Mouse (Mus musculus): Measurements from ENCODE around the gene Myo18b.

GRCm38 (mm10) chr5:112888651-112889050, 7.5 kb downstream of the Myo18b start:
- TF ChIP-seq CTCF (IDR thresholded peaks at IDR 0.05; ENCODE audit: control insufficient read depth, insufficient read depth, low read length), result no peak
- TF ChIP-seq POLR2A (IDR thresholded peaks at IDR 0.05; ENCODE audit: borderline replicate concordance, control insufficient read depth, low read depth, low read length), result no peak
